Mouse (Mus musculus): ENCODE data around the gene Lmx1a. TPM values are rescaled to one million over a fixed set of nuclear protein-coding genes. Genes with fewer than 3 reads are reported as not detected.

Gene Lmx1a
- polyA plus RNA-seq, 1 experiment from 2014 or later = 0.10 TPM

DNA sequence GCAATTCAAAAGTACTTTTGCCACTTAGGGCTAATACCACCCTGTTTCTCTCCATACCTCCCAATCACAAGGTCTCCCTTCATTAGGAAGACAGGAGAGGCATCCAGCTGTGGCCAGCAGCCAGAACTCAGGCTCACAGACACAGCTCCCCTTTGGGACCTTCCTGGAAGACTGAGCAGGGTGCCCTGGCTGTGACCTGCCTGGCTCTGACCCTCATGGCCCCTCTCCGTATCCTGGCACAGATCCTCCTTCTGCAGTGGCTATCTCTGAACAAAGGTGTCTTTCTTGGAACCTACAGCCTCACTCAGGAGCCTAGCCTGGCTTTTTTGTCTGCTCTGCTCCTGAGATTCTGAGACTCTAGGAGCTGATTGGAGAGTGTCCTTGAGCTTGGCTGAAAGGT, 128.6 kb downstream of the Lmx1a start:
- Histone ChIP-seq H3K27ac (ENCODE audit: low read length) (no peak overlapping the region), H3K27me3 (ENCODE audit: control insufficient read depth, insufficient read depth, low read length) (no peaks in the 10 kb centered on the region), H3K36me3 (ENCODE audit: control insufficient read depth, insufficient read depth, low read length) (no peaks in the 10 kb centered on the region), H3K4me3 (replicated peaks; ENCODE audit: low read length) (no peak overlapping the region), H3K9ac (ENCODE audit: low read length) (no peak overlapping the region), H3K4me1 (ENCODE audit: control insufficient read depth, insufficient read depth, low read length) (no peaks in the 10 kb centered on the region), H3K4me2 (ENCODE audit: low read depth, low read length) (no peak overlapping the region), H3K9me3 (replicated peaks; ENCODE audit: control insufficient read depth, low read length) (no peaks in the 10 kb centered on the region)
- 15% methylated on average over 1 of the region's 1 CpGs for WGBS
- no peak for ATAC-seq (ENCODE audit: insufficient read depth, low FRiP score)

DNA sequence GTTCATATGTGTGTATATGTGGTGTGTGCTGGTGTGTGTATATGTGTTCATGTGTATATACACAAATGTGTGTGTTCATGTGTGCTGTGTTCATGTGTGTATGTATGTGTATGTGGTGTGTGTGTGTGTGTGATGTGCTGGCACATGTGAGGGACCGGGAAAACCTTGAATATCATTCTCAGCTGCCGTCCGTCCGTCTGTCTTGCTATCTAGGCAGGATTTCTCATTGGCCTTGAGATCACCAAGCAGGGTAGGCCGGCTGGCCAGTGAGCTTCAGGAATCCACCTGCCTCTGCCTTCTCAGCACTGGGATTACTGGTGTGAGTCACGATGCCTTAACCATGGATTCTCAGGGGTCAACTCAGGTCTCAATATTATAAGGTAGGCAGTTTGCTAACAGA, 131.0 kb downstream of the Lmx1a start:
- WGBS = 89% methylated on average over 6 of the region's 6 CpGs
- Histone ChIP-seq H3K4me2 (ENCODE audit: low read depth, low read length) (no peak overlapping the region), H3K27ac (ENCODE audit: low read length) (no peak overlapping the region), H3K4me1 (ENCODE audit: control insufficient read depth, insufficient read depth, low read length) (no peaks in the 10 kb centered on the region), H3K27me3 (ENCODE audit: control insufficient read depth, insufficient read depth, low read length) (no peaks in the 10 kb centered on the region), H3K36me3 (ENCODE audit: control insufficient read depth, insufficient read depth, low read length) (no peaks in the 10 kb centered on the region), H3K9me3 (replicated peaks; ENCODE audit: control insufficient read depth, low read length) (no peaks in the 10 kb centered on the region), H3K9ac (ENCODE audit: low read length) (no peak overlapping the region), H3K4me3 (replicated peaks; ENCODE audit: low read length) (no peak overlapping the region)
- no peak for ATAC-seq (ENCODE audit: insufficient read depth, low FRiP score)

DNA sequence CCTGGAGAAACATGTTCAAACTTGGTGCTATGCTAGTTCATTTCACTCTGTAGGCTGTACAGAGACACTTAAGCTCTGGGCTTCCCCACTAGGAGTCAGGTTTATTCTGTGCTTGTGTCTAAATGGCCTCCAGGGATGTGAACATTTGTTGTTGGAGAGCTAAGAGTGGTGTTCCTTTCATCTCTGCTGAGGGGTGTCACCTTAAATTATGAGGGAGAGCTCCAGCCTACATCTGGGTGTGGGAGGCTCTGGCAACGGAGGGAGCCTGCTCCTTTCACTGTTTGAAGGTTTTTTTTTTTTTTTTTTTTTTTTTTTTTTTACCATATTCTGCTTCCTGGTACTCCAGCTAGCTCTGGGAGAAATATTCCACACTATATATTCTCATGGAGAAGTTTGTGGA, 132.1 kb downstream of the Lmx1a start:
- Histone ChIP-seq H3K9ac (ENCODE audit: low read length) (no peak overlapping the region), H3K4me3 (replicated peaks; ENCODE audit: low read length) (no peak overlapping the region), H3K36me3 (ENCODE audit: control insufficient read depth, insufficient read depth, low read length) (no peaks in the 10 kb centered on the region), H3K9me3 (replicated peaks; ENCODE audit: control insufficient read depth, low read length) (no peaks in the 10 kb centered on the region), H3K4me1 (ENCODE audit: control insufficient read depth, insufficient read depth, low read length) (no peaks in the 10 kb centered on the region), H3K4me2 (ENCODE audit: low read depth, low read length) (no peak overlapping the region), H3K27ac (ENCODE audit: low read length) (no peak overlapping the region), H3K27me3 (ENCODE audit: control insufficient read depth, insufficient read depth, low read length) (no peaks in the 10 kb centered on the region)
- whole genome bisulfite sequencing = 15% methylated on average over 1 of the region's 1 CpGs
- no peak for ATAC-seq (ENCODE audit: insufficient read depth, low FRiP score)

DNA sequence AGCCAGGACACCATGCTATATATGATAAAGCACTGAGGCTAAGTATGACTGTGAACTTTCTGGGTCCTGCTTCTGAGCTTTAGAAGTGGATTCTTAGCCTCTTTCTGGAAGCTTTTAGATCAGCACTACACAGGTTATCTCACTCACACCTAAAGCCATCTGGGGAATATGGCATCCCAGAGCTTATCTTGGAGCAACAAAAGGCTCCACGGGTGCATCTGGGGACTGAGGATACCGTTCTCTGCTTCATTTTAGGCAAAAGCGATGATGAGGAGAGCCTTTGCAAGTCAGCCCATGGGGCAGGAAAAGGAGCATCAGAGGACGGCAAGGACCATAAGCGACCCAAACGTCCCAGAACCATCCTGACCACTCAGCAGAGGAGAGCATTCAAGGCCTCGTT, 141.3 kb downstream of the Lmx1a start:
- Histone ChIP-seq H3K4me3 (replicated peaks; ENCODE audit: low read length) (no peak overlapping the region), H3K9ac (ENCODE audit: low read length) (no peak overlapping the region), H3K36me3 (ENCODE audit: control insufficient read depth, insufficient read depth, low read length) (no peaks in the 10 kb centered on the region), H3K4me1 (ENCODE audit: control insufficient read depth, insufficient read depth, low read length) (no peaks in the 10 kb centered on the region), H3K27me3 (ENCODE audit: control insufficient read depth, insufficient read depth, low read length) (no peaks in the 10 kb centered on the region), H3K27ac (ENCODE audit: low read length) (no peak overlapping the region), H3K9me3 (replicated peaks; ENCODE audit: control insufficient read depth, low read length) (no peaks in the 10 kb centered on the region), H3K4me2 (ENCODE audit: low read depth, low read length) (no peak overlapping the region)
- WGBS = 83% methylated on average over 7 of the region's 7 CpGs
- no peak for ATAC-seq (ENCODE audit: insufficient read depth, low FRiP score)

DNA sequence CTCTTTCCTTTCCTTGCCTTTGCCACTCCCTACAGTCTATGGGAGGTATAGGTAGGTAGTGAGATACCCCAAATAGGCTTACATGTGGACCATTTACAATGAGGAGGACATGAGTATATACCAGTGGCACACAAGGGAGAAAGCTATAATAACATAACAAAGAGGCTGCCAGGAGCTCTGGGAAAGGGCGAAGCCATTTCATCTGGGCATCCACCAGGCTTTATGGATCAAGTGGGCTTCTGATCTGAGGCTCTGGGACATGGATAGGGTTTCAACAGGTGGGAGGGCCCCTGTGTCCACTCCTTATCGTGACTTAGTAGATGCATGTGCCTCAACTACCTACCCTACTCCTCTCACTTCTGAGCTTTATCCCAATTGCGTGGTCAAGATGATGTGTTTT, 142.6 kb downstream of the Lmx1a start:
- no peaks in the 10 kb centered on the region for H3K36me3 ChIP-seq (ENCODE audit: control insufficient read depth, insufficient read depth, low read length)
- 93% methylated on average over 3 of the region's 3 CpGs for WGBS
- no peaks in the 10 kb centered on the region for H3K4me1 ChIP-seq (ENCODE audit: control insufficient read depth, insufficient read depth, low read length)
- ATAC-seq (ENCODE audit: insufficient read depth, low FRiP score) = no peak
- no peak overlapping the region for H3K27ac ChIP-seq (ENCODE audit: low read length)
- no peak overlapping the region for H3K4me3 ChIP-seq (replicated peaks; ENCODE audit: low read length)
- no peak overlapping the region for H3K9ac ChIP-seq (ENCODE audit: low read length)
- H3K9me3 ChIP-seq (replicated peaks; ENCODE audit: control insufficient read depth, low read length) = no peaks in the 10 kb centered on the region
- no peak overlapping the region for H3K4me2 ChIP-seq (ENCODE audit: low read depth, low read length)
- no peaks in the 10 kb centered on the region for H3K27me3 ChIP-seq (ENCODE audit: control insufficient read depth, insufficient read depth, low read length)

DNA sequence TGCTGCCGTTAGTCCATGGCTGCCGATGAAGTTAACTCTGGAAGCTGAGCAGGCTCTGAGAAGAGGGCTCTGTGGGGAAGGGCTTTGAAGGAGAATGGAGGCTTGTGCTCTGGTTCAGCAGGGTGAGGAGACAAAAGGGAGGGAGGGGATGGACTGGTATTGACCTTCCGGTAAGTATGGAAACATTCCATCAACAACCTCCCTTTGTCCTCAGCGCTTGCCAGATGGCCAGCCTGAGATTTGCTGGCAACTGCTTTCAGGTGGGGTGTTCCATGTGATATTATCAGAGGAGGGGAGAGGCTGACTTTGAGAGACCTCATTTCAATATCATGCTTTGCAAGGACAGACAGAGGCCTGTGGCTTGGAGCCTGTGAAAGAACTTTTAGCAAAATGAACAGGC, 165.8 kb downstream of the Lmx1a start:
- no peaks in the 10 kb centered on the region for H3K9me3 ChIP-seq (replicated peaks; ENCODE audit: control insufficient read depth, low read length)
- no peak overlapping the region for H3K9ac ChIP-seq (ENCODE audit: low read length)
- H3K27me3 ChIP-seq (ENCODE audit: control insufficient read depth, insufficient read depth, low read length) = no peaks in the 10 kb centered on the region
- H3K27ac ChIP-seq (ENCODE audit: low read length) = no peak overlapping the region
- no peaks in the 10 kb centered on the region for H3K4me1 ChIP-seq (ENCODE audit: control insufficient read depth, insufficient read depth, low read length)
- no peak overlapping the region for H3K4me3 ChIP-seq (replicated peaks; ENCODE audit: low read length)
- H3K4me2 ChIP-seq (ENCODE audit: low read depth, low read length) = no peak overlapping the region
- H3K36me3 ChIP-seq (ENCODE audit: control insufficient read depth, insufficient read depth, low read length) = no peaks in the 10 kb centered on the region
- WGBS = 60% methylated on average over 4 of the region's 4 CpGs
- ATAC-seq (ENCODE audit: insufficient read depth, low FRiP score) = no peak

DNA sequence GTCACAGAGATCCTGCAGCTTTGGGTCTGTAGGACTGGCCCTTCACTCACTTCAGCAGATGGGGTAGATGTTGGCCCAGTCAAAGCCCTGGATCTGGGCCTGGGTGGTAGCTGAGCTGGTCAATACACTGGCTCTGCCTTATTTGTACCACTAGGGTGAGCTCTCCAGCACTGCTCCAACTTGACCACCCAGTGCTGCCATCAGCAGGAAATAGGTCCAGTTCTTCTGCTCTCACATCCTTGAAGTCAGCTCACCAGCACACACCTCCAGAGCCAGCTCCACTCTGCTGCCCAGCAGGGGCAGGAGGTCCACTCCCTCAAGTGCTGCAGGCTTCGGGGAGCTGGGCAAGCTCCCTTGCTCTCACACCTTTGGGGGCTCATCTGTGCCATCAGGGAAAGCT, 183.0 kb downstream of the Lmx1a start:
- H3K36me3 ChIP-seq (ENCODE audit: control insufficient read depth, insufficient read depth, low read length) = no peaks in the 10 kb centered on the region
- H3K27ac ChIP-seq (ENCODE audit: low read length) = no peak overlapping the region
- WGBS = 68% methylated on average over 1 of the region's 1 CpGs
- no peak overlapping the region for H3K9ac ChIP-seq (ENCODE audit: low read length)
- no peak for ATAC-seq (ENCODE audit: insufficient read depth, low FRiP score)
- H3K4me3 ChIP-seq (replicated peaks; ENCODE audit: low read length) = no peak overlapping the region
- no peaks in the 10 kb centered on the region for H3K9me3 ChIP-seq (replicated peaks; ENCODE audit: control insufficient read depth, low read length)
- no peaks in the 10 kb centered on the region for H3K4me1 ChIP-seq (ENCODE audit: control insufficient read depth, insufficient read depth, low read length)
- H3K27me3 ChIP-seq (ENCODE audit: control insufficient read depth, insufficient read depth, low read length) = no peaks in the 10 kb centered on the region
- H3K4me2 ChIP-seq (ENCODE audit: low read depth, low read length) = no peak overlapping the region

DNA sequence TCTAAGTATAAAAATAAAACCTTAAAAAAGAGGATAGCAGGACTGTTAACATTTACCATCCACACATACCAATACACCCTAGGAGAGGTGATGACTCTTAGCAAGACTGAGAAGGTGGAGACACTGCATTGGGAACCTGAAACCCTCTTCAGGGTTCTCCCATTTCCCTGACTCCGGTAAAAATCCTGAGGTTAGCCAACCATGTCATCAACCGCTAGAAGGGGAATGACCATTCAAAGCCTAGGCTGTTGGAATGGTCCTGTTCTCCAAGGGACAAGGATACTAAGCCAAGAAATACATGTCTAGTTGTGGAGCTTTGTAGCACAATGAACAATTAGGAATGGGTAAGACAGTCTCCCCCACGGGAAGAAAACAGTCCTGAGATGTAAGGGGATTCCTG, 185.1 kb downstream of the Lmx1a start:
- Histone ChIP-seq H3K27me3 (ENCODE audit: control insufficient read depth, insufficient read depth, low read length) (no peaks in the 10 kb centered on the region), H3K4me3 (replicated peaks; ENCODE audit: low read length) (no peak overlapping the region), H3K4me1 (ENCODE audit: control insufficient read depth, insufficient read depth, low read length) (no peaks in the 10 kb centered on the region), H3K9ac (ENCODE audit: low read length) (no peak overlapping the region), H3K4me2 (ENCODE audit: low read depth, low read length) (no peak overlapping the region), H3K27ac (ENCODE audit: low read length) (no peak overlapping the region), H3K36me3 (ENCODE audit: control insufficient read depth, insufficient read depth, low read length) (no peaks in the 10 kb centered on the region), H3K9me3 (replicated peaks; ENCODE audit: control insufficient read depth, low read length) (no peaks in the 10 kb centered on the region)
- no peak for ATAC-seq (ENCODE audit: insufficient read depth, low FRiP score)
- 65% methylated on average over 3 of the region's 3 CpGs for WGBS

DNA sequence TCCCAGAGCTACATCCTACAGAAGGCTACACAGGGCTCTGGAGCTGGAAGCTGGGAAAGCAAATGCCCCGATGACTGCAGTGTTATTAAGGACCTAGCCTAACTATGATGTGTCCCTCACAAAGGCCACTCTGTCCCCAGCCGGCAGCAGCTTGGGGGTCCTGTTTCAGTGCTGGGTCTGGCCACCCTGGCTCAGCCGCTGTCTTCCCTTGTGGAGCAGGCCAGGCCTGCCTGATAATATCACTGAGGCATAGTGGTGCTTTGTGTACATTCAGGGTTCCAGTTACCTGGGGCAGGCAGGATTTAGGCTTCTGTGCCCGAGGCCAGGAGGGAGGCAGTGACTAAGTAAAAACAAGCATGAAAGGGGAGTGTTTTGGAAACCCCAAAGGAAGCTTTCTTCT, 188.9 kb downstream of the Lmx1a start:
- H3K27ac ChIP-seq (ENCODE audit: low read length) = no peak overlapping the region
- H3K4me2 ChIP-seq (ENCODE audit: low read depth, low read length) = no peak overlapping the region
- no peak overlapping the region for H3K9ac ChIP-seq (ENCODE audit: low read length)
- WGBS = 63% methylated on average over 4 of the region's 4 CpGs
- H3K27me3 ChIP-seq (ENCODE audit: control insufficient read depth, insufficient read depth, low read length) = no peaks in the 10 kb centered on the region
- H3K36me3 ChIP-seq (ENCODE audit: control insufficient read depth, insufficient read depth, low read length) = no peaks in the 10 kb centered on the region
- H3K9me3 ChIP-seq (replicated peaks; ENCODE audit: control insufficient read depth, low read length) = no peaks in the 10 kb centered on the region
- H3K4me3 ChIP-seq (replicated peaks; ENCODE audit: low read length) = no peak overlapping the region
- H3K4me1 ChIP-seq (ENCODE audit: control insufficient read depth, insufficient read depth, low read length) = no peaks in the 10 kb centered on the region
- ATAC-seq (ENCODE audit: insufficient read depth, low FRiP score) = no peak

DNA sequence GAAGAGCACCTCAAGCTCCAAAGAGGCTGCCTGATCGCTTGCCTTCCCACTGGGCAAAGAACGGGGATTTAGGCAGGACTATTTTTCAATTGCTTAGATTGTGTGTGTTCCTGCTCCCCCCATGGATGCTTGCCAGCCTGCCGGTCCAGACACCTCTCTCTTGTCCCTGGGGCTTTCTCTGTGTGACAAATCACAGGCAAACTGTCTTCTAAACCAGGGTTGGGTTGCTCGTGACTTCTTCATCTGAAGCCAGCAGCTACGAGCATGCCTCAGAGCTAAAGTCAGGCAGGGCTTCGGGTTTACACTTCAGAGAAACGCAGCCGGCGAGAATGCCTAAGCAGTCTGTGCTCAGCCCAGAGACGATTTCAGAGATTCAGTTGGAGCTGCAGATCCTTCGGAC, 189.3 kb downstream of the Lmx1a start:
- no peak for ATAC-seq (ENCODE audit: insufficient read depth, low FRiP score)
- no peak overlapping the region for H3K9ac ChIP-seq (ENCODE audit: low read length)
- H3K4me3 ChIP-seq (replicated peaks; ENCODE audit: low read length) = no peak overlapping the region

More for the DNA sequence above, 189.3 kb downstream of the Lmx1a start:
- no peaks in the 10 kb centered on the region for H3K4me1 ChIP-seq (ENCODE audit: control insufficient read depth, insufficient read depth, low read length)
- H3K36me3 ChIP-seq (ENCODE audit: control insufficient read depth, insufficient read depth, low read length) = no peaks in the 10 kb centered on the region
- no peaks in the 10 kb centered on the region for H3K27me3 ChIP-seq (ENCODE audit: control insufficient read depth, insufficient read depth, low read length)
- 57% methylated on average over 11 of the region's 11 CpGs for WGBS
- H3K27ac ChIP-seq (ENCODE audit: low read length) = no peak overlapping the region
- no peak overlapping the region for H3K4me2 ChIP-seq (ENCODE audit: low read depth, low read length)
- H3K9me3 ChIP-seq (replicated peaks; ENCODE audit: control insufficient read depth, low read length) = no peaks in the 10 kb centered on the region

Measured in stomach, embryonic 16.5 days (tissue).